Mouse (Mus musculus) liver, adult 10 weeks (tissue): Measurements from ENCODE around the gene Bpifb2. TPM values are rescaled to one million over a fixed set of nuclear protein-coding genes. Genes with fewer than 3 reads are reported as not detected.

Experiments used
- polyA plus RNA-seq: library from polyadenylated mRNA; stranded (reverse); fragments of 350-450 nt; fragmentation: Illumina TruSeq; extraction: RNeasy Lipid Tissue Mini Kit (QIAGEN cat#74804); gene quantifications from one replicate; pipeline ENCODE4 v1.2.3, GENCODE M21; 2014; ENCODE audit warnings: low read depth, low replicate concordance

The Bpifb2 gene
- polyA plus RNA-seq: not detected

GRCm38 (mm10) chr2:153874745-153875144 lies at the start of gene Bpifb2:
Bpifb2 (plus strand) TSS chr2:153875045.

GRCm38 (mm10) chr2:153870984-153871383 lies 3.9 kb upstream of the Bpifb2 start, which contains the start of gene Sun5:
Sun5 (minus strand) TSS chr2:153871084.

GRCm38 (mm10) chr2:153900088-153900487 lies 25.2 kb downstream of the Bpifb2 start, which contains the start of gene Bpifb6:
Bpifb6 (plus strand) TSS chr2:153900388.

GRCm38 (mm10) chr2:153917930-153918329 lies 43.1 kb downstream of the Bpifb2 start, which contains the start of gene Bpifb3:
Bpifb3 (plus strand) TSS chr2:153918230.

GRCm38 (mm10) chr2:153937843-153938242 lies 63.0 kb downstream of the Bpifb2 start, which contains the start of gene Bpifb4:
Bpifb4 (plus strand) TSS chr2:153938212.

Other genes with a start within 250 kb of the Bpifb2 start
- gene Commd7, start 242.3 kb upstream of the Bpifb2 start, polyA plus RNA-seq: 7.6 TPM
- gene Dnmt3b, start 225.6 kb upstream of the Bpifb2 start, polyA plus RNA-seq: 1.6 TPM
- not detected for gene Dnmt3c, start 178.4 kb upstream of the Bpifb2 start, polyA plus RNA-seq
- gene Mapre1, start 133.8 kb upstream of the Bpifb2 start, polyA plus RNA-seq: 58.4 TPM
- gene Efcab8, start 95.1 kb upstream of the Bpifb2 start, polyA plus RNA-seq: not detected
- not detected for gene Sun5, start 4.0 kb upstream of the Bpifb2 start, polyA plus RNA-seq
- not detected for gene Bpifb6, start 25.3 kb downstream of the Bpifb2 start, polyA plus RNA-seq
- not detected for gene Bpifb3, start 43.2 kb downstream of the Bpifb2 start, polyA plus RNA-seq
- gene Bpifb4, start 63.2 kb downstream of the Bpifb2 start, polyA plus RNA-seq: not detected
- not detected for gene Bpifa6, start 99.9 kb downstream of the Bpifb2 start, polyA plus RNA-seq
- gene Bpifa2, start 133.2 kb downstream of the Bpifb2 start, polyA plus RNA-seq: not detected